Mouse (Mus musculus) megakaryocyte, adult 5-6 weeks (primary cell): ENCODE data around the gene Intu. TPM values are rescaled to one million over a fixed set of nuclear protein-coding genes. Genes with fewer than 3 reads are reported as not detected.

Source experiments
- ATAC-seq: 2 replicates; pipeline ENCODE4 v1.8.0; 2016; ENCODE audit warnings: mild to moderate bottlenecking, inconsistent platforms; ENCODE audit not compliant: poor library complexity, severe bottlenecking
- total RNA-seq, 2 experiments: library from RNA; stranded (forward) in 1 of 2; stranded (reverse) in 1 of 2; fragments of 153-499, 151-499 nt in 1 of 2; fragments of 221-1000, 200-1000 nt in 1 of 2; gene quantifications; 2 replicates each; pipeline versions ENCODE4 v1.2.3 to v1.2.4; 2015 to 2017

Gene Intu
- total RNA-seq, 2 experiments from 2014 or later: 0.56 to 0.73 TPM

- ATAC-seq: no peak
These were observed 3.9 kb upstream of the Intu start for GRCm38 (mm10) chr3:40527218-40527617.

- ATAC-seq: no peak
These were observed 2.8 kb upstream of the Intu start for GRCm38 (mm10) chr3:40527976-40528950.

GRCm38 (mm10) chr3:40528958-40529357, 2.1 kb upstream of the Intu start:
- ATAC-seq: no peak

GRCm38 (mm10) chr3:40530845-40531244, 241 bp upstream of the Intu start:
- ATAC-seq: peak; percentile 75

GRCm38 (mm10) chr3:40532256-40532655, 1.2 kb downstream of the Intu start:
- ATAC-seq: no peak

- ATAC-seq: no peak
These were observed 3.1 kb downstream of the Intu start for GRCm38 (mm10) chr3:40534141-40534540.

GRCm38 (mm10) chr3:40540567-40541554, 9.8 kb downstream of the Intu start:
- peak; percentile 98 for ATAC-seq

- 0 out of 2 replicates have a peak, but pooled peaks have one; percentile 33 for ATAC-seq
These were observed 15.5 kb downstream of the Intu start for GRCm38 (mm10) chr3:40546621-40547020.

GRCm38 (mm10) chr3:40652941-40653352, 121.9 kb downstream of the Intu start:
- peak; percentile 57 for ATAC-seq

- ATAC-seq: no peak
These were observed 122.5 kb downstream of the Intu start for GRCm38 (mm10) chr3:40653582-40653981.

- ATAC-seq: no peak
These were observed 122.9 kb downstream of the Intu start for GRCm38 (mm10) chr3:40654028-40654427.

- no peak for ATAC-seq
These were observed 124.5 kb downstream of the Intu start for GRCm38 (mm10) chr3:40655571-40655970.

GRCm38 (mm10) chr3:40656339-40656738, 125.3 kb downstream of the Intu start:
- ATAC-seq: no peak

GRCm38 (mm10) chr3:40660231-40660630, 129.1 kb downstream of the Intu start:
- ATAC-seq: no peak

- ATAC-seq: no peak
These were observed 135.0 kb downstream of the Intu start for GRCm38 (mm10) chr3:40666109-40666508.

- no peak for ATAC-seq
These were observed 136.0 kb downstream of the Intu start for GRCm38 (mm10) chr3:40666861-40667719.

GRCm38 (mm10) chr3:40668889-40669288, 137.8 kb downstream of the Intu start:
- no peak for ATAC-seq

- no peak for ATAC-seq
These were observed 138.3 kb downstream of the Intu start for GRCm38 (mm10) chr3:40669395-40669794.

- no peak for ATAC-seq
These were observed 142.4 kb downstream of the Intu start for GRCm38 (mm10) chr3:40673515-40673914.

GRCm38 (mm10) chr3:40674873-40675405, 143.9 kb downstream of the Intu start:
- no peak for ATAC-seq
